Mouse (Mus musculus) adrenal gland, postnatal 10 days (tissue): Measurements from ENCODE around the gene Zswim7. TPM values are rescaled to one million over a fixed set of nuclear protein-coding genes. Genes with fewer than 3 reads are reported as not detected.

Source experiments
- DNase-seq: peaks from one replicate; pipeline ENCODE4 v3.0.0; 2021; ENCODE audit warnings: mixed read lengths
- total RNA-seq, 2 experiments: library from RNA; stranded (reverse); gene quantifications; 2 replicates each; pipeline ENCODE4 v1.2.3; 2021

Zswim7 gene
- total RNA-seq, 2 experiments from 2014 or later, result 18.7 to 24.2 TPM

GRCm38 (mm10) chr11:62253380-62253779 is 27.8 kb downstream of the Zswim7 start:
- DNase-seq, result no peak

GRCm38 (mm10) chr11:62251047-62251446 is 30.1 kb downstream of the Zswim7 start:
- no peak for DNase-seq

- peak; percentile 38 for DNase-seq
Measured at GRCm38 (mm10) chr11:62249266-62250037, 31.7 kb downstream of the Zswim7 start.

- peak; percentile 76 for DNase-seq
Measured at GRCm38 (mm10) chr11:62248401-62249244, 32.6 kb downstream of the Zswim7 start, which contains the start of gene Adora2b. Adora2b (plus strand) TSS chr11:62248984.

GRCm38 (mm10) chr11:62247759-62248400 is 33.3 kb downstream of the Zswim7 start:
- no peak for DNase-seq

- no peak for DNase-seq
Measured at GRCm38 (mm10) chr11:62244471-62244870, 36.7 kb downstream of the Zswim7 start.

- no peak for DNase-seq
Measured at GRCm38 (mm10) chr11:62243871-62244270, 37.3 kb downstream of the Zswim7 start.

GRCm38 (mm10) chr11:62240631-62241261 is 40.4 kb downstream of the Zswim7 start:
- DNase-seq, result no peak

GRCm38 (mm10) chr11:62224797-62225196 is 56.4 kb downstream of the Zswim7 start:
- no peak for DNase-seq

GRCm38 (mm10) chr11:62223962-62224361 is 57.2 kb downstream of the Zswim7 start:
- peak; percentile 25 for DNase-seq

GRCm38 (mm10) chr11:62223416-62223815 is 57.8 kb downstream of the Zswim7 start:
- no peak for DNase-seq

GRCm38 (mm10) chr11:62220756-62221510 is 60.2 kb downstream of the Zswim7 start:
- DNase-seq, result no peak

- no peak for DNase-seq
Measured at GRCm38 (mm10) chr11:62217751-62218150, 63.4 kb downstream of the Zswim7 start.

Other genes starting within 250 kb of the Zswim7 start
- gene Adora2b, start 32.4 kb downstream of the Zswim7 start, total RNA-seq, result 1 to 10 TPM in 1 of 2 experiments, under 1 TPM in 1; 0.57 to 1.1 TPM
- gene Ttc19, start 98 bp upstream of the Zswim7 start, total RNA-seq, result 10 to 100 TPM; 25.5 to 27.2 TPM
- 1 to 10 TPM; 7.2 to 8.1 TPM for gene Pigl, start 177.1 kb upstream of the Zswim7 start, total RNA-seq
- 100 to 1,000 TPM; 157 to 180 TPM for gene Ncor1, start 177.2 kb upstream of the Zswim7 start, total RNA-seq